Mouse (Mus musculus) neural tube, embryonic 15.5 days (tissue): Measurements from ENCODE around the gene Zfp358. TPM values are rescaled to one million over a fixed set of nuclear protein-coding genes. Genes with fewer than 3 reads are reported as not detected.

ENCODE experiments used
- ATAC-seq: fragments of 200-750 bp; cut with Nextera tagmentation; 2 replicates; pipeline ENCODE4 v1.8.0; 2017; ENCODE audit warnings: mild to moderate bottlenecking, moderate TSS enrichment, moderate library complexity; ENCODE audit not compliant: low FRiP score
- H3K27ac ChIP-seq: fragments of 300-500 bp; sonication (generic); replicated peaks from 2 replicates; pipeline ENCODE4 v1.5.1; 2015; ENCODE audit warnings: mild to moderate bottlenecking, inconsistent platforms
- H3K27me3 ChIP-seq: fragments of 300-500 bp; sonication (generic); replicated peaks from 2 replicates; pipeline ENCODE4 v1.6.1; 2015; ENCODE audit warnings: inconsistent platforms
- H3K36me3 ChIP-seq: fragments of 300-500 bp; sonication (generic); 2 replicates; pipeline ENCODE4 v1.6.1; 2015; ENCODE audit warnings: inconsistent platforms
- H3K4me1 ChIP-seq: fragments of 300-500 bp; sonication (generic); 2 replicates; pipeline ENCODE4 v1.6.1; 2015; ENCODE audit warnings: inconsistent platforms
- H3K4me2 ChIP-seq: fragments of 300-500 bp; sonication (generic); 2 replicates; pipeline ENCODE4 v1.6.1; 2015; ENCODE audit warnings: inconsistent platforms, mild to moderate bottlenecking, moderate library complexity
- H3K4me3 ChIP-seq: fragments of 300-500 bp; sonication (generic); replicated peaks from 2 replicates; pipeline ENCODE4 v1.5.1; 2015; ENCODE audit warnings: mild to moderate bottlenecking, inconsistent platforms
- H3K9ac ChIP-seq: fragments of 300-500 bp; sonication (generic); replicated peaks from 2 replicates; pipeline ENCODE4 v1.6.1; 2015; ENCODE audit warnings: mild to moderate bottlenecking, inconsistent platforms
- H3K9me3 ChIP-seq: fragments of 300-500 bp; sonication (generic); replicated peaks from 2 replicates; pipeline ENCODE4 v1.6.1; 2016; ENCODE audit warnings: inconsistent platforms
- WGBS: fragments of 180-500 bp; shearing (Covaris S2); methylation state at CpG from one replicate; pipeline ENCODE4 v1.1.7; 2015; ENCODE audit warnings: mixed read lengths; 5-methylcytosine and 5-hydroxymethylcytosine counted together
- polyA plus RNA-seq: library from polyadenylated mRNA; unstranded; fragments of >200 nt; fragmentation: Nextera tagmentation; extraction: Ambion mirVana; gene quantifications from 2 replicates; pipeline ENCODE4 v1.2.1, GENCODE M21; 2015

The Zfp358 gene
- polyA plus RNA-seq, 1 experiment from 2014 or later = 64.3 TPM

- Histone ChIP-seq H3K27me3 (no peaks in the 10 kb centered on the region), H3K9me3 (no peaks in the 10 kb centered on the region), H3K9ac (peak overlapping the region; percentile 47), H3K4me3 (peak overlapping the region; percentile 36), H3K4me1 (peaks cover 7% of the 10 kb centered on the region; the same call in 1 of the 2 replicates), H3K36me3 (no peaks in the 10 kb centered on the region), H3K27ac (no peak overlapping the region), H3K4me2 (peak overlapping the region; percentile 59)
- peak; percentile 67 for ATAC-seq
- 23% methylated on average over 37 of the region's 37 CpGs for WGBS
Observed at GRCm38 (mm10) chr8:3475715-3476429, 17.1 kb upstream of the Zfp358 start.

GRCm38 (mm10) chr8:3480221-3480785 lies 12.6 kb upstream of the Zfp358 start:
- Histone ChIP-seq H3K4me3 (no peak overlapping the region), H3K27ac (no peak overlapping the region), H3K4me2 (no peak overlapping the region), H3K36me3 (no peaks in the 10 kb centered on the region), H3K9me3 (no peaks in the 10 kb centered on the region), H3K4me1 (peaks cover 7% of the 10 kb centered on the region; the same call in 1 of the 2 replicates), H3K27me3 (no peaks in the 10 kb centered on the region), H3K9ac (no peak overlapping the region)
- 73% methylated on average over 4 of the region's 4 CpGs for WGBS
- ATAC-seq = no peak

- Histone ChIP-seq H3K36me3 (no peaks in the 10 kb centered on the region), H3K27ac (no peak overlapping the region), H3K9ac (no peak overlapping the region), H3K4me1 (no peaks in the 10 kb centered on the region), H3K9me3 (no peaks in the 10 kb centered on the region), H3K4me3 (no peak overlapping the region), H3K27me3 (no peaks in the 10 kb centered on the region), H3K4me2 (no peak overlapping the region)
- 66% methylated on average over 5 of the region's 5 CpGs for WGBS
- no peak for ATAC-seq
Observed at GRCm38 (mm10) chr8:3481605-3482004, 11.3 kb upstream of the Zfp358 start.

DNA sequence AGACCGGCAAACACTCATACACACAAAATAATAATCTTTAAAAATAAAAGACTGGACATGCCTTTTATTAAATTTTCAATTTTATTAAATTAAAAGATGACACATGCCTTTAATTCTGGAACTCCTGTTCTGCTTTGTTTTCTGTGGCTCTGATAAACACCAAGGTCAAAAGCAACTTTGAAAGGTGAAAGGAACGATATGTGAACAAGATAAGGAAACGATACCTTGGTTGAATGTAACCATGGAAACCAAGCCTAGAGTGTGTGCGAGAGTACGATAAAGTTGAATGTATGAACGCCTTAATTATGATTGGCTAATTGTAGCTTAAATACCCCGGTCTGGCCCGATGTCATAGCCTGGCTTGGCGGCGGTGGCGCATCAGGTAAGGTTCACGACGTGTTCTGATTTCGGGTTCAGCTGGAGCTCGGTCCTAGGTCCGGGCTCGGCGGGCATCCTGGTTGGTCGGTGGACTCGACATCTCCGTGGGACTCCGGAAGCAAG lies 10.6 kb upstream of the Zfp358 start:
- Histone ChIP-seq H3K36me3 (no peaks in the 10 kb centered on the region), H3K9ac (no peak overlapping the region), H3K27me3 (no peaks in the 10 kb centered on the region), H3K4me2 (no peak overlapping the region), H3K4me1 (no peaks in the 10 kb centered on the region), H3K4me3 (no peak overlapping the region), H3K27ac (no peak overlapping the region), H3K9me3 (no peaks in the 10 kb centered on the region)
- 89% methylated on average over 22 of the region's 22 CpGs for WGBS
- ATAC-seq = no peak

- Histone ChIP-seq H3K4me1 (no peaks in the 10 kb centered on the region), H3K27me3 (no peaks in the 10 kb centered on the region), H3K27ac (no peak overlapping the region), H3K9me3 (no peaks in the 10 kb centered on the region), H3K9ac (no peak overlapping the region), H3K4me2 (no peak overlapping the region), H3K36me3 (no peaks in the 10 kb centered on the region), H3K4me3 (no peak overlapping the region)
- 86% methylated on average over 7 of the region's 7 CpGs for WGBS
- no peak for ATAC-seq
Observed at GRCm38 (mm10) chr8:3483546-3483945, 9.4 kb upstream of the Zfp358 start.

DNA sequence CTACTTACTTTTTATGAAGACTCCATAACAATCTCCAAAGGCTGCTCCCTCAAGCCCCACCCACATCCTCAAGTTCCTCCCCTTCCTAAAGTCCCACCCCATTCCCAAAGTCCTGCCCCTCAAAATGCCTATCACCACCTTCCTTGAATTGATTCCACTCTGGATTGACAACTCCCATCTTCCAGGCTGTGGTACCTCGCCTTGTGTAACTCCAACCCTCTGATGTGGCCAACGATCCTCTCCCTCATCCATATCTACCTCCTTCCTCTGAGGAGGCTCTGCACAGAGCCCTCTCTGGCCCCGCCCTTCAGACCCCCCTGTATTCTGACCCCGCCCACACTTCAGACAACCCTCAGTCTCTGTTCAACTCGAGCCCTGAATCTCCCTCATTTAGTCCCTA lies 7.7 kb upstream of the Zfp358 start:
- Histone ChIP-seq H3K4me2 (no peak overlapping the region), H3K9me3 (no peaks in the 10 kb centered on the region), H3K27ac (no peak overlapping the region), H3K36me3 (no peaks in the 10 kb centered on the region), H3K9ac (no peak overlapping the region), H3K4me1 (no peaks in the 10 kb centered on the region), H3K4me3 (no peak overlapping the region), H3K27me3 (no peaks in the 10 kb centered on the region)
- WGBS = 29% methylated on average over 5 of the region's 5 CpGs
- 0 out of 2 replicates have a peak, but pooled peaks have one; percentile 36 for ATAC-seq

DNA sequence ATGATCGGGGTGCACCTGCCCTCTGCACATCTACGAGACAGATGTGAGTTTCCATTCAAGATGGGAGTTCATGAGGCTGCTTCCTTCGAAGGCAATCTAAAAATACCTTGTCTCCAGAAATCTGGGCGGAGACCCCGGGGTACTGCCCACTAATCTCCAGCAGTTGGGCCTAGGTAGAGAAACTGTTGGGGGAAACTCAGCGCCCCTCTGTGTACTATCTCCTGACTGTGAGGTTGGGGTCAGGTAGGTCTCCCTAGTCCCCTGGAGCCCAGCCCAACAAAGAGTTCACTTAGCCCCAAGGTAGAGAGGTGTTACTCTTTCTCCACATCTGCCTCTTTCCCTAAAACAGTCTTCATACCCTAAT lies 889 bp downstream of the Zfp358 start:
- 39% methylated on average over 6 of the region's 6 CpGs for WGBS

GRCm38 (mm10) chr8:3495578-3496427 lies 2.9 kb downstream of the Zfp358 start:
- H3K9ac ChIP-seq = no peak overlapping the region
- H3K36me3 ChIP-seq = peaks cover 39% of the 10 kb centered on the region
- H3K4me3 ChIP-seq = no peak overlapping the region
- ATAC-seq = no peak
- no peaks in the 10 kb centered on the region for H3K27me3 ChIP-seq
- H3K4me2 ChIP-seq = no peak overlapping the region
- no peak overlapping the region for H3K27ac ChIP-seq
- H3K9me3 ChIP-seq = no peaks in the 10 kb centered on the region
- peaks cover 43% of the 10 kb centered on the region for H3K4me1 ChIP-seq
- WGBS = 97% methylated on average over 44 of the region's 44 CpGs

More for the DNA sequence above, 889 bp downstream of the Zfp358 start:
- Histone ChIP-seq H3K4me3 (peak overlapping the region; percentile 78), H3K4me2 (peak overlapping the region; percentile 65), H3K9ac (peak overlapping the region; percentile 99), H3K27ac (peak overlapping the region; percentile 89), H3K27me3 (no peaks in the 10 kb centered on the region), H3K36me3 (peaks cover 39% of the 10 kb centered on the region), H3K9me3 (no peaks in the 10 kb centered on the region), H3K4me1 (peaks cover 35% of the 10 kb centered on the region)
- ATAC-seq = no peak

- Histone ChIP-seq H3K27me3 (no peaks in the 10 kb centered on the region), H3K9ac (no peak overlapping the region), H3K4me1 (peaks cover 49% of the 10 kb centered on the region), H3K36me3 (peaks cover 39% of the 10 kb centered on the region), H3K27ac (no peak overlapping the region), H3K4me2 (no peak overlapping the region), H3K9me3 (no peaks in the 10 kb centered on the region), H3K4me3 (no peak overlapping the region)
- no peak for ATAC-seq
- WGBS = 94% methylated on average over 15 of the region's 15 CpGs
Observed at GRCm38 (mm10) chr8:3496428-3496748, 3.5 kb downstream of the Zfp358 start.

DNA sequence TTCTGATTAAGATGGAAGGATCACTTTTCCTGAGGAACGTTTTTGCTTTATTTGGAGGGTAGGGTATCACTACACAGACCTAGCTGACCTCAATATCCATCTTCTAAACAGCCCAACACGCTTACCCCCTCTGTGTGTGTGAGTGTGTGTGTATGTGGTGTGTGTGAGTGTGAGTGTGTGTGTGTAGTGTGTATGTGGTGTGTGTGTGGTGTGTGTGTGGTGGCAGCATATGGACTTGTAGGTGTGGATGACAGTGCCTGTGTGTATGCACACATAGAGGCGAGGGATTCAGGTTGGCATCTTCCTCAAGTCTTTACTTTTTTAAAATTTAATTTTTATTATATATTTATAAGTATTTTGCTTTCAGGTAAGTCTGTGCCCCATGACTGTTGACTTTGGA lies 5.6 kb downstream of the Zfp358 start:
- H3K9me3 ChIP-seq = no peaks in the 10 kb centered on the region
- 97% methylated on average over 3 of the region's 3 CpGs for WGBS
- H3K4me1 ChIP-seq = peaks cover 59% of the 10 kb centered on the region

GRCm38 (mm10) chr8:3499751-3500150 lies 6.8 kb downstream of the Zfp358 start:
- Histone ChIP-seq H3K27me3 (no peaks in the 10 kb centered on the region), H3K27ac (peak overlapping the region; percentile 91), H3K9ac (peak overlapping the region; percentile 64), H3K36me3 (peaks cover 38% of the 10 kb centered on the region), H3K4me2 (peak overlapping the region; percentile 74), H3K4me3 (peak overlapping the region; percentile 89), H3K9me3 (no peaks in the 10 kb centered on the region), H3K4me1 (peaks cover 49% of the 10 kb centered on the region)
- 3% methylated on average over 8 of the region's 8 CpGs for WGBS
- no peak; the same call in 1 of the 2 replicates for ATAC-seq

More for the DNA sequence above, 5.6 kb downstream of the Zfp358 start:
- H3K9ac ChIP-seq = no peak overlapping the region
- no peaks in the 10 kb centered on the region for H3K27me3 ChIP-seq
- peaks cover 39% of the 10 kb centered on the region for H3K36me3 ChIP-seq
- H3K4me3 ChIP-seq = no peak overlapping the region
- no peak overlapping the region for H3K4me2 ChIP-seq
- no peak overlapping the region for H3K27ac ChIP-seq
- ATAC-seq = no peak
